Mouse (Mus musculus) left cerebral cortex, adult 6 months (tissue): ENCODE measurements around the gene Pfkl. TPM values are rescaled to one million over a fixed set of nuclear protein-coding genes. Genes with fewer than 3 reads are reported as not detected.

Experiments used
- long read RNA-seq, 2 experiments: library from polyadenylated mRNA; unstranded; transcript quantifications; one replicate each; pipeline ENCODE4 v2.0.0; 2019 to 2020
- polyA plus RNA-seq: library from polyadenylated mRNA; unstranded; fragments of <200 nt; fragmentation: Nextera tagmentation; gene quantifications from 2 replicates; pipeline ENCODE4 v1.2.3, GENCODE M21; 2021

Pfkl gene
- 67.7 and 71.8 TPM in 2 replicates for polyA plus RNA-seq
- long read RNA-seq, experiment 1, transcript Pfkl-208 (1 exons, 2,141 nt) = minor isoform, 8 of 770 reads
- long read RNA-seq, experiment 1, transcript Pfkl-201 (22 exons, 3,730 nt) = major isoform, 680 of 770 reads
- long read RNA-seq, experiment 1, partial matches to known transcripts = 48 of 770 reads
- long read RNA-seq, experiment 1, other reads (novel, unspliced or antisense) = 34 of 770 reads
- long read RNA-seq, experiment 2, transcript Pfkl-201 (22 exons, 3,730 nt) = major isoform, 73 of 125 reads
- long read RNA-seq, experiment 2, partial matches to known transcripts = 43 of 125 reads
- long read RNA-seq, experiment 2, other reads (novel, unspliced or antisense) = 9 of 125 reads

GRCm38 (mm10) chr10:78009945-78010293, at the start of gene Pfkl:
TSS of gene Pfkl (minus strand) at chr10:78010083.

GRCm38 (mm10) chr10:78043406-78043836, 33.5 kb upstream of the Pfkl start, which contains the start of gene Aire:
TSS of gene Aire (minus strand) at chr10:78043610.

GRCm38 (mm10) chr10:78041647-78042046, 31.8 kb upstream of the Pfkl start, which contains the start of gene Dnmt3l:
TSS of gene Dnmt3l (plus strand) at chr10:78041947.

GRCm38 (mm10) chr10:77978351-77979350, 31.2 kb downstream of the Pfkl start, which contains the start of gene 1810043G02Rik:
TSS of gene 1810043G02Rik (plus strand) at chr10:77978524.

GRCm38 (mm10) chr10:77970481-77970880, 39.4 kb downstream of the Pfkl start, which contains the start of gene Trpm2:
TSS of gene Trpm2 (minus strand) at chr10:77970563.

Other genes with a start within 250 kb of the Pfkl start
- not detected in 2 replicates for gene Gm3238, start 238.8 kb downstream of the Pfkl start, polyA plus RNA-seq
- gene Gm7138, start 233.1 kb downstream of the Pfkl start, polyA plus RNA-seq = not detected in 2 replicates
- not detected in 2 replicates for gene Gm3250, start 227.5 kb downstream of the Pfkl start, polyA plus RNA-seq
- gene Gm7137, start 221.9 kb downstream of the Pfkl start, polyA plus RNA-seq = not detected in 2 replicates
- not detected in 2 replicates for gene Gm9639, start 215.0 kb downstream of the Pfkl start, polyA plus RNA-seq
- gene Gm19668, start 210.9 kb downstream of the Pfkl start, polyA plus RNA-seq = not detected in 2 replicates
- gene Gm9507, start 198.2 kb downstream of the Pfkl start, polyA plus RNA-seq = not detected in 2 replicates
- gene Gm2696, start 195.4 kb downstream of the Pfkl start, polyA plus RNA-seq = not detected in 2 replicates
- not detected in 2 replicates for gene Krtap10-4, start 183.0 kb downstream of the Pfkl start, polyA plus RNA-seq
- not detected in 2 replicates for gene Krtap10-10, start 174.1 kb downstream of the Pfkl start, polyA plus RNA-seq
- gene Gm36176, start 163.3 kb downstream of the Pfkl start, polyA plus RNA-seq = not detected in 2 replicates
- gene Gm10318, start 157.2 kb downstream of the Pfkl start, polyA plus RNA-seq = not detected in 2 replicates
- gene Gm3285, start 148.1 kb downstream of the Pfkl start, polyA plus RNA-seq = not detected in 2 replicates
- gene Lrrc3, start 107.5 kb downstream of the Pfkl start, polyA plus RNA-seq = 4.8 TPM in 2 replicates
- gene Trpm2, start 39.5 kb downstream of the Pfkl start, polyA plus RNA-seq = 3.8 and 4.0 TPM in 2 replicates
- 38.1 and 47.5 TPM in 2 replicates for gene 1810043G02Rik, start 31.6 kb downstream of the Pfkl start, polyA plus RNA-seq
- 0.84 TPM in 1 of 2 replicates, not detected in the other for gene Dnmt3l, start 31.9 kb upstream of the Pfkl start, polyA plus RNA-seq
- gene Aire, start 33.5 kb upstream of the Pfkl start, polyA plus RNA-seq = not detected in 2 replicates
- 1.2 and 2.0 TPM in 2 replicates for gene Icosl, start 59.2 kb upstream of the Pfkl start, polyA plus RNA-seq
- gene D10Jhu81e, start 159.7 kb upstream of the Pfkl start, polyA plus RNA-seq = 47.2 and 128 TPM in 2 replicates
- gene Pwp2, start 175.1 kb upstream of the Pfkl start, polyA plus RNA-seq = 7.6 and 11.7 TPM in 2 replicates
- 5.2 and 8.0 TPM in 2 replicates for gene Trappc10, start 234.6 kb upstream of the Pfkl start, polyA plus RNA-seq